Mouse (Mus musculus) hindbrain, postnatal 0 days (tissue): ENCODE measurements around the gene Ubtd1. TPM values are rescaled to one million over a fixed set of nuclear protein-coding genes. Genes with fewer than 3 reads are reported as not detected.

Experiments used
- ATAC-seq: fragments of 200-750 bp; cut with Nextera tagmentation; 2 replicates; pipeline ENCODE4 v1.8.0; 2017; ENCODE audit warnings: mild to moderate bottlenecking, moderate TSS enrichment, moderate library complexity
- DNase-seq: peaks from one replicate; pipeline ENCODE4 v3.0.0-alpha.2; 2015; ENCODE audit warnings: low spot score
- H3K27ac ChIP-seq: fragments of 300-500 bp; sonication (generic); 2 replicates; pipeline ENCODE4 v1.5.1; 2014; ENCODE audit warnings: mild to moderate bottlenecking
- H3K27me3 ChIP-seq: fragments of 300-500 bp; sonication (generic); 2 replicates; pipeline ENCODE4 v1.6.1; 2014; ENCODE audit warnings: low read length, mixed read lengths; ENCODE audit not compliant: insufficient read depth
- H3K36me3 ChIP-seq: fragments of 300-500 bp; sonication (generic); 2 replicates; pipeline ENCODE4 v1.6.1; 2014; ENCODE audit warnings: low read length, mixed read lengths; ENCODE audit not compliant: insufficient read depth
- H3K4me1 ChIP-seq: fragments of 300-500 bp; sonication (generic); 2 replicates; pipeline ENCODE4 v1.6.1; 2014; ENCODE audit warnings: antibody characterized with exemption, low read length, mixed read lengths; ENCODE audit not compliant: insufficient read depth
- H3K4me2 ChIP-seq: fragments of 300-500 bp; sonication (generic); 2 replicates; pipeline ENCODE4 v1.6.1; 2014; ENCODE audit warnings: low read depth, mild to moderate bottlenecking, low read length, moderate library complexity, mixed read lengths
- H3K4me3 ChIP-seq: fragments of 300-500 bp; sonication (generic); 2 replicates; pipeline ENCODE4 v1.5.1; 2014; ENCODE audit warnings: low read length
- H3K9ac ChIP-seq: fragments of 300-500 bp; sonication (generic); replicated peaks from 2 replicates; pipeline ENCODE4 v1.6.1; 2014; ENCODE audit warnings: mild to moderate bottlenecking, low read length, moderate library complexity, mixed read lengths
- H3K9me3 ChIP-seq: fragments of 300-500 bp; sonication (generic); 2 replicates; pipeline ENCODE4 v1.6.1; 2016; ENCODE audit warnings: low read length, mixed read lengths
- CTCF ChIP-seq: IDR thresholded peaks from 2 replicates; pipeline ENCODE4 v1.5.1; 2016; ENCODE audit warnings: antibody characterized with exemption, control low read depth, low read depth
- WGBS: fragments of 180-500 bp; shearing (Covaris S2); extraction: QIAGEN DNeasy Blood & Tissue Kit; methylation state at CpG from one replicate; pipeline ENCODE4 v1.1.7; 2014; 5-methylcytosine and 5-hydroxymethylcytosine counted together
- polyA plus RNA-seq: library from polyadenylated mRNA; unstranded; fragments of >200 nt; fragmentation: Nextera tagmentation; extraction: Ambion mirVana; gene quantifications from 2 replicates; pipeline ENCODE4 v1.2.1, GENCODE M21; 2015
- total RNA-seq: library from RNA; depleted of rRNA; stranded (reverse); fragments of >200 nt; gene quantifications from 2 replicates; pipeline ENCODE4 v1.2.3, GENCODE M21; 2014

Ubtd1 gene
- total and polyA plus RNA-seq, 2 experiments from 2014 or later, result 14.1 to 19.9 TPM

- no peak for ATAC-seq
Measured at GRCm38 (mm10) chr19:41999688-42000283, 18.2 kb downstream of the Ubtd1 start.

GRCm38 (mm10) chr19:42000446-42000958 is 18.9 kb downstream of the Ubtd1 start:
- H3K4me3 ChIP-seq, result no peak overlapping the region
- H3K9me3 ChIP-seq, result no peaks in the 10 kb centered on the region
- no peak overlapping the region for H3K4me2 ChIP-seq
- no peaks in the 10 kb centered on the region for H3K4me1 ChIP-seq
- no peak overlapping the region for H3K9ac ChIP-seq
- WGBS, result 54% methylated on average over 4 of the region's 4 CpGs
- TF ChIP-seq CTCF, result no peak
- DNase-seq (no peak), ATAC-seq (no peak)
- no peaks in the 10 kb centered on the region for H3K27me3 ChIP-seq
- H3K27ac ChIP-seq, result peak overlapping the region; percentile 0; the same call in 1 of the 2 replicates
- H3K36me3 ChIP-seq, result no peaks in the 10 kb centered on the region

More at GRCm38 (mm10) chr19:41999688-42000283, 18.2 kb downstream of the Ubtd1 start:
- H3K4me2 ChIP-seq, result no peak overlapping the region
- H3K9me3 ChIP-seq, result no peaks in the 10 kb centered on the region
- no peak overlapping the region for H3K9ac ChIP-seq
- no peaks in the 10 kb centered on the region for H3K4me1 ChIP-seq
- H3K27ac ChIP-seq, result no peak overlapping the region
- 89% methylated on average over 4 of the region's 4 CpGs for WGBS
- TF ChIP-seq CTCF, result no peak
- no peak for DNase-seq
- H3K36me3 ChIP-seq, result no peaks in the 10 kb centered on the region
- H3K4me3 ChIP-seq, result no peak overlapping the region
- H3K27me3 ChIP-seq, result no peaks in the 10 kb centered on the region

- Histone ChIP-seq H3K4me1 (no peaks in the 10 kb centered on the region), H3K27ac (no peak overlapping the region), H3K4me2 (no peak overlapping the region), H3K27me3 (no peaks in the 10 kb centered on the region), H3K9ac (no peak overlapping the region), H3K9me3 (no peaks in the 10 kb centered on the region), H3K4me3 (no peak overlapping the region), H3K36me3 (no peaks in the 10 kb centered on the region)
- WGBS, result 89% methylated on average over 12 of the region's 12 CpGs
- ATAC-seq (no peak), DNase-seq (no peak)
- TF ChIP-seq CTCF, result no peak
Measured at GRCm38 (mm10) chr19:42001253-42001980, 19.9 kb downstream of the Ubtd1 start.

- H3K27me3 ChIP-seq, result no peaks in the 10 kb centered on the region
- H3K27ac ChIP-seq, result no peak overlapping the region
- no peak overlapping the region for H3K4me2 ChIP-seq
- H3K9me3 ChIP-seq, result no peaks in the 10 kb centered on the region
- H3K36me3 ChIP-seq, result no peaks in the 10 kb centered on the region
- DNase-seq, result no peak
- no peak for ATAC-seq
- H3K4me3 ChIP-seq, result no peak overlapping the region
- no peaks in the 10 kb centered on the region for H3K4me1 ChIP-seq
- H3K9ac ChIP-seq, result no peak overlapping the region
- TF ChIP-seq CTCF, result no peak
- 62% methylated on average over 6 of the region's 6 CpGs for WGBS
Measured at GRCm38 (mm10) chr19:42004258-42004657, 22.7 kb downstream of the Ubtd1 start.

- Histone ChIP-seq H3K27ac (no peak overlapping the region), H3K27me3 (no peaks in the 10 kb centered on the region), H3K4me3 (no peak overlapping the region), H3K4me1 (no peaks in the 10 kb centered on the region), H3K36me3 (no peaks in the 10 kb centered on the region), H3K4me2 (no peak overlapping the region), H3K9ac (no peak overlapping the region), H3K9me3 (no peaks in the 10 kb centered on the region)
- DNase-seq (no peak), ATAC-seq (no peak)
- WGBS, result 84% methylated on average over 3 of the region's 3 CpGs
- no peak for TF ChIP-seq CTCF
Measured at GRCm38 (mm10) chr19:42005616-42006015, 24.1 kb downstream of the Ubtd1 start.

- DNase-seq, result no peak
- H3K27me3 ChIP-seq, result no peaks in the 10 kb centered on the region
- WGBS, result 76% methylated on average over 8 of the region's 8 CpGs
Measured at GRCm38 (mm10) chr19:42006568-42006967, 25.0 kb downstream of the Ubtd1 start.

More at GRCm38 (mm10) chr19:42006568-42006967, 25.0 kb downstream of the Ubtd1 start:
- Histone ChIP-seq H3K4me3 (no peak overlapping the region), H3K9ac (no peak overlapping the region), H3K4me1 (no peaks in the 10 kb centered on the region; the same call in 1 of the 2 replicates), H3K4me2 (no peak overlapping the region), H3K9me3 (no peaks in the 10 kb centered on the region), H3K36me3 (no peaks in the 10 kb centered on the region), H3K27ac (no peak overlapping the region)
- no peak for ATAC-seq
- TF ChIP-seq CTCF, result no peak
